Mouse (Mus musculus) E14TG2a.4 (cell line): ENCODE measurements around the gene Dlx2.

Experiments
- CTCF ChIP-seq: conservative IDR thresholded peaks from 2 replicates; pipeline ENCODE4 v1.5.1; 2014; ENCODE audit warnings: low read length
- NANOG ChIP-seq: IDR thresholded peaks from 2 replicates; pipeline ENCODE4 v1.6.1; 2014; ENCODE audit warnings: borderline replicate concordance, low read length, mixed read lengths
- POU5F1 ChIP-seq: IDR thresholded peaks from 2 replicates; pipeline ENCODE4 v1.6.1; 2014; ENCODE audit warnings: low read length, borderline replicate concordance

DNA sequence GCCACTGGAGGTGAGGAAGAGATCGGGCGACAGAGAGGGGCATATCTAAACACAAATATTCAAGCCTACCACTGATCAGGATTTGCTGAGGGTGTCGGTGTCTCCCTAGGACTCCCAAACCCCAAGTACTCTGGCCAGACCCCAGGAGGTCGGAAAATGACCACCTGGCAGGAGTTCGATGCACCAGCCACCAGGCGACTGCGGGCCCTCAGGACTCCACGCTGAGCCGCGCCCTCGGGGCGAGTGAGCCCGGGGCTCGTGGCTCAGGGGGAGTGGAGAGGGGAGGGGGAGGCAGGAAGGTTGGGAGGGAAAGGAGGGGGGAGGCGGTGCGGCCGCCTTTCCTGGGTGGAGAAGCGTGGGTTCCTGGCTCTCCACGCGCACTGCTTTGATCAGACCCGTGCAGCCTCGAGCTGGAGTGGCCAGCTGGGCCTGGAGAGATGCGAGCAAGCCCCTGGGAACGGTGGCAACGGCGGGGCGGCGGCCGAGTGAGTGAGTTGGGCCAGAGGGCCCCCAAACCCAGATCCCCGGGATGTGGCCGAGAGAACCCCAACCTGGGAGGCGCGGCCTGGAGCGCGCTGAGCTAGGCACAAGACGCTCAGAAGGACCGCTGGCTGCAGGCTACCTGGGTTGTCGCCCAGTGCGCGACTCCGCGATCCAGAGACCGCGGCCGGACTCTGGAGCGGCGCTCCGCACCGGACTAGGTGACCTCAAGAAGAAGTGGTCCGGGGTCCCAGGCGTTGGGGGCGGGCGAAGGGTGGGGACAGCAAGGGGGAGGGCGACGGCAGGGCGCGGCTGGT is 17.6 kb downstream of the Dlx2 start:
- TF ChIP-seq CTCF (no peak), POU5F1 (no peak), NANOG (no peak)
